Mouse (Mus musculus): ENCODE results near the gene Ndrg2. TPM values are rescaled to one million over a fixed set of nuclear protein-coding genes. Genes with fewer than 3 reads are reported as not detected.

The Ndrg2 gene
- polyA plus RNA-seq, 2 experiments: 52.0 to 73.9 TPM

GRCm38 (mm10) chr14:51940944-51941560, 27.1 kb upstream of the Ndrg2 start:
- H3K4me2 ChIP-seq (replicated peaks; ENCODE audit: low read depth, low read length, severe bottlenecking): no peak overlapping the region
- WGBS: 27% methylated on average over 8 of the region's 8 CpGs

DNA sequence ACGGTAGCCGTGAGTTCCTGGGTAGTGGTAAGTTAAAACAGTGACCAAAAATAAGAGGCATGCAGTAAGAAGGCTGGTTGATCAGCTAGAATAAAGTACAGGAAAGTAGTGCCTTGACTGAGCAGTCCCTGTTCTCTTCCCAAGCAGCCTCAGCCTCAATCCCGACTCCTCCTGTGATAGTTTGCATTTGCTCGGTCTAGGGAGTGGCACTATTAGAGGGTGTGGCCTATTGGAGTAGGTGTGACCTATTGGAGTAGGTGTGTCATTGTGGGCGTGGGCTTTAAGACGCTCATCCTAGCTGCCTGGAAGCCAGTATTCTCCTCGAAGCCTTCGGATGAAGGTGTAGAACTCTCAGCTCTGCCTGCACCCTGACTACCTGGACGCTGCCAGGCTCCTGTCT, 25.0 kb upstream of the Ndrg2 start:
- H3K4me3 ChIP-seq (replicated peaks; ENCODE audit: low read length): no peak overlapping the region
- no peak overlapping the region for H3K9ac ChIP-seq (ENCODE audit: low read depth, low read length, severe bottlenecking)
- 90% methylated on average over 9 of the region's 9 CpGs for WGBS
- DNase-seq (ENCODE audit: low spot score) (no peak), ATAC-seq (ENCODE audit: low FRiP score, low read depth) (no peak)
- no peaks in the 10 kb centered on the region for H3K9me3 ChIP-seq (ENCODE audit: control insufficient read depth, low read length)
- no peak overlapping the region for H3K4me2 ChIP-seq (replicated peaks; ENCODE audit: low read depth, low read length, severe bottlenecking)
- no peak for TF ChIP-seq POLR2A (IDR thresholded peaks at IDR 0.05; ENCODE audit: borderline replicate concordance, extremely low read depth, insufficient read depth, insufficient read length)
- no peaks in the 10 kb centered on the region for H3K36me3 ChIP-seq (ENCODE audit: control insufficient read depth, insufficient read depth, low read length)
- no peaks in the 10 kb centered on the region for H3K27me3 ChIP-seq (ENCODE audit: control insufficient read depth, insufficient read depth, low read length)
- H3K4me1 ChIP-seq (ENCODE audit: control insufficient read depth, insufficient read depth, low read length): peaks cover 4% of the 10 kb centered on the region; the same call in 1 of the 2 replicates
- no peak overlapping the region for H3K27ac ChIP-seq (replicated peaks; ENCODE audit: low read depth, low read length)

More at GRCm38 (mm10) chr14:51940944-51941560, 27.1 kb upstream of the Ndrg2 start:
- DNase-seq (ENCODE audit: low spot score) (no peak), ATAC-seq (ENCODE audit: low FRiP score, low read depth) (no peak)
- Histone ChIP-seq H3K4me3 (replicated peaks; ENCODE audit: low read length) (no peak overlapping the region), H3K27ac (replicated peaks; ENCODE audit: low read depth, low read length) (no peak overlapping the region), H3K27me3 (ENCODE audit: control insufficient read depth, insufficient read depth, low read length) (no peaks in the 10 kb centered on the region), H3K4me1 (ENCODE audit: control insufficient read depth, insufficient read depth, low read length) (peaks cover 4% of the 10 kb centered on the region; the same call in 1 of the 2 replicates), H3K36me3 (ENCODE audit: control insufficient read depth, insufficient read depth, low read length) (no peaks in the 10 kb centered on the region), H3K9ac (ENCODE audit: low read depth, low read length, severe bottlenecking) (no peak overlapping the region), H3K9me3 (ENCODE audit: control insufficient read depth, low read length) (no peaks in the 10 kb centered on the region)
- TF ChIP-seq POLR2A (IDR thresholded peaks at IDR 0.05; ENCODE audit: borderline replicate concordance, extremely low read depth, insufficient read depth, insufficient read length): no peak

- H3K9ac ChIP-seq (ENCODE audit: low read depth, low read length, severe bottlenecking): no peak overlapping the region
- H3K9me3 ChIP-seq (ENCODE audit: control insufficient read depth, low read length): no peaks in the 10 kb centered on the region
- no peaks in the 10 kb centered on the region for H3K36me3 ChIP-seq (ENCODE audit: control insufficient read depth, insufficient read depth, low read length)
- WGBS: 54% methylated on average over 10 of the region's 10 CpGs
- no peak overlapping the region for H3K4me2 ChIP-seq (replicated peaks; ENCODE audit: low read depth, low read length, severe bottlenecking)
- H3K27me3 ChIP-seq (ENCODE audit: control insufficient read depth, insufficient read depth, low read length): no peaks in the 10 kb centered on the region
- DNase-seq (ENCODE audit: low spot score) (no peak), ATAC-seq (ENCODE audit: low FRiP score, low read depth) (no peak)
- TF ChIP-seq POLR2A (IDR thresholded peaks at IDR 0.05; ENCODE audit: borderline replicate concordance, extremely low read depth, insufficient read depth, insufficient read length): no peak
- H3K4me3 ChIP-seq (replicated peaks; ENCODE audit: low read length): no peak overlapping the region
- H3K27ac ChIP-seq (replicated peaks; ENCODE audit: low read depth, low read length): no peak overlapping the region
- H3K4me1 ChIP-seq (ENCODE audit: control insufficient read depth, insufficient read depth, low read length): peaks cover 2% of the 10 kb centered on the region; the same call in 1 of the 2 replicates
Measured at GRCm38 (mm10) chr14:51932092-51933020, 18.4 kb upstream of the Ndrg2 start.

- Histone ChIP-seq H3K36me3 (ENCODE audit: control insufficient read depth, insufficient read depth, low read length) (no peaks in the 10 kb centered on the region), H3K4me1 (ENCODE audit: control insufficient read depth, insufficient read depth, low read length) (peaks cover 2% of the 10 kb centered on the region; the same call in 1 of the 2 replicates), H3K9ac (ENCODE audit: low read depth, low read length, severe bottlenecking) (no peak overlapping the region), H3K27ac (replicated peaks; ENCODE audit: low read depth, low read length) (no peak overlapping the region), H3K27me3 (ENCODE audit: control insufficient read depth, insufficient read depth, low read length) (no peaks in the 10 kb centered on the region), H3K4me2 (replicated peaks; ENCODE audit: low read depth, low read length, severe bottlenecking) (no peak overlapping the region), H3K9me3 (ENCODE audit: control insufficient read depth, low read length) (no peaks in the 10 kb centered on the region), H3K4me3 (replicated peaks; ENCODE audit: low read length) (no peak overlapping the region)
- DNase-seq (ENCODE audit: low spot score) (peak; percentile 85), ATAC-seq (ENCODE audit: low FRiP score, low read depth) (peak; percentile 47; the same call in 1 of the 2 replicates)
- WGBS: 31% methylated on average over 5 of the region's 5 CpGs
- no peak for TF ChIP-seq POLR2A (IDR thresholded peaks at IDR 0.05; ENCODE audit: borderline replicate concordance, extremely low read depth, insufficient read depth, insufficient read length)
Measured at GRCm38 (mm10) chr14:51930824-51931223, 16.9 kb upstream of the Ndrg2 start.

DNA sequence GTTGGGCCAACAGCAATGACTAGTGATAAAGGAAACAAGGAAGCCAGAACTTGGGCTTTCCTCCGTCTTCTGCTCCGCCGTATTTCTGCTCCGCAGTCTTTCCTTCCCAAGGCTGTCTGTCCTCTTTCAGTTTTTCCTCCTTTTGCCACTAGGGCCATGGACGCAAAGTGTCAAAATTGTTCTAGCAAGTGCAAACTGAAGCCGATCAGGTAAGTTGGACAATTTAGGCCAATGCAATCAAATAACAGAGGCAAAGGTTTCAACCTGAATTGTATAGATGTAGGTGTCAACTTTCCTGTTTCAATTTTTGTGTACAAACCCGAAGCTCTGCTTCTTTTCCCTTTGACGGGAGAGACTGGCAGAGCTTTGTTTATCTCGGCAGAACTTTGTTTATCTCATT, 16.0 kb upstream of the Ndrg2 start:
- H3K9me3 ChIP-seq (ENCODE audit: control insufficient read depth, low read length): no peaks in the 10 kb centered on the region
- DNase-seq (ENCODE audit: low spot score) (no peak), ATAC-seq (ENCODE audit: low FRiP score, low read depth) (no peak)
- no peak overlapping the region for H3K4me3 ChIP-seq (replicated peaks; ENCODE audit: low read length)
- no peaks in the 10 kb centered on the region for H3K36me3 ChIP-seq (ENCODE audit: control insufficient read depth, insufficient read depth, low read length)
- H3K27me3 ChIP-seq (ENCODE audit: control insufficient read depth, insufficient read depth, low read length): no peaks in the 10 kb centered on the region
- peaks cover 2% of the 10 kb centered on the region; the same call in 1 of the 2 replicates for H3K4me1 ChIP-seq (ENCODE audit: control insufficient read depth, insufficient read depth, low read length)
- no peak for TF ChIP-seq POLR2A (IDR thresholded peaks at IDR 0.05; ENCODE audit: borderline replicate concordance, extremely low read depth, insufficient read depth, insufficient read length)
- no peak overlapping the region for H3K4me2 ChIP-seq (replicated peaks; ENCODE audit: low read depth, low read length, severe bottlenecking)
- 64% methylated on average over 9 of the region's 9 CpGs for WGBS
- no peak overlapping the region for H3K27ac ChIP-seq (replicated peaks; ENCODE audit: low read depth, low read length)
- H3K9ac ChIP-seq (ENCODE audit: low read depth, low read length, severe bottlenecking): no peak overlapping the region

Measured in limb, embryonic 14.5 days (tissue).